Mouse (Mus musculus): Measurements from ENCODE around the gene Olfr651.
"Not testable (repeated sequence)": the region's sequence is repeated elsewhere in the genome, so short reads cannot be mapped to it uniquely, and the experiment has no call there.

GRCm38 (mm10) chr7:104507421-104508065, 42.4 kb upstream of the Olfr651 start, which contains the start of gene Trim30d:
- TF ChIP-seq CEBPB (IDR thresholded peaks at IDR 0.05; ENCODE audit: insufficient read depth, poor library complexity, severe bottlenecking); POLR2A (IDR thresholded peaks at IDR 0.05; ENCODE audit: insufficient read length, low read depth); POLR2AphosphoS2 (IDR thresholded peaks at IDR 0.05; ENCODE audit: insufficient read length, low read depth); USF1 (IDR thresholded peaks at IDR 0.05; ENCODE audit: low read depth); REST (IDR thresholded peaks at IDR 0.05; ENCODE audit: insufficient read depth, insufficient read length); MAX (IDR thresholded peaks at IDR 0.05; ENCODE audit: low read depth): not testable (repeated sequence)
